Mouse (Mus musculus) cerebellum, adult 2 months (tissue): ENCODE data around the gene Gcm2.

ENCODE experiments used
- CTCF ChIP-seq: fragments of 200-500 bp; IDR thresholded peaks from 2 replicates; pipeline ENCODE4 v1.5.1; 2011; ENCODE audit warnings: low read depth, mild to moderate bottlenecking, control low read depth, low read length, moderate library complexity, borderline replicate concordance; ENCODE audit not compliant: insufficient read depth
- POLR2A ChIP-seq: fragments of 200-500 bp; IDR thresholded peaks from 2 replicates; pipeline ENCODE4 v1.6.1; 2011; ENCODE audit warnings: low read length, control low read depth, borderline replicate concordance; ENCODE audit not compliant: insufficient read depth

DNA sequence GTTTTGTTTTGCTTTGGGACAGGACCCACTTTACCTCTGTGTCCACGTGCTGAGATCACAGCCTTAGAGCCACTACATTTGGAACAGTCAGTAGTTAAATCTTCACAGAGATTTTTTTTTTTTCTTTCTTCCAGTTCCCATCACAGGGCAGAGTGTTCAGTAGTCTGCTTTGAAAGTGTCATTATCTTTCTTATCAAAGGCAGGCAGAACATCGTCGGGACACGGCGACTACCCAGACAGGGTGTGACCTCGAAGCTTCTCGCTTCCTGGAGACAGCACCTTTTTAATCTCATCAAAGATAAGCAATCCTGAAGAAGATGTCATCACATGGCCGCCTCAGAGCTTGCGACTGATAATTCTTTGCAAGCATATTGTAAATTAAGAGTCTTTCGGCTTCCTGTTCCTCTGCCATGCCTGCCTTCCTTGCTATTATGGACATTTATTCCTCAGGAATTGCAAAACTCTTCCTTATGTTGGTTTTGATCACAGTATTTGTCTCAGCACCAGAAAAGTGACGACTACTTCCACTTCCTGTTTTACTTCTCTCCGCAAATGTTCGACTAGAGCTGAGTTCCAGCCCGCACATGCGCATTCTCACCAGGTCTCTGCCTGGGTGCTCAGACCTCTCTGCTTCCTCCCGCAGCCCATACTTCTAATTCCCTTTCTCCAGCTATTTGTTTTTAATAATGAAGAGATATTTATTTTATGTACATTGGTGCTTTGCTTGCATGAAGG lies 13.3 kb downstream of the Gcm2 start:
- TF ChIP-seq CTCF: no peak
- no peak for TF ChIP-seq POLR2A
